Mouse (Mus musculus): ENCODE data around the gene Snn. TPM values are rescaled to one million over a fixed set of nuclear protein-coding genes. Genes with fewer than 3 reads are reported as not detected.

The Snn gene
- polyA plus RNA-seq, 1 experiment from 2014 or later = 50.4 TPM

DNA sequence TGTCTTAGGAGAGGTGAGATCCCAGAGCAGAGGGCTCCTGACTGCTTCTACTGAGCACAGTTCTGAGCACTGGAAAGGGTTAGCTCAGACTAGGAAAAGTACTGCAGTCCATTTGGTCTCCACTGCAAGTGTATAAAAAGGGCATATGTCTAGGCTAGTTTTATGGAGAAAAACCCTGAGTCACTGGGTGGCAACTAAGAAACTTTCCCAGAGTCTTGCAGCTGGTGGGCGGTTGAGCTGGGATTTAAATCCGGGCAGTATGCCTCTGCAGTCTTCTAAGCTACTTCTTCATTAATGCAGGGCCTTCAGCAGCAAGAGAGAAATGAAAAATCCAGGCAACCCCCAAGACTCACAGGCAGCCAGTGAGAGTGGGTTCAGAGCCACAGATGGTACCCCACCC, 10.5 kb upstream of the Snn start:
- Histone ChIP-seq H3K4me1 (ENCODE audit: control insufficient read depth in 2 of 2, insufficient read depth in 2 of 2, low read length in 2 of 2) (peaks cover 8 to 18% of the 10 kb centered on the region in 2 experiments), H3K9ac (ENCODE audit: low read length) (no peak overlapping the region), H3K4me2 (ENCODE audit: low read length) (no peak overlapping the region), H3K4me3 (ENCODE audit: control insufficient read depth in 1 of 2, insufficient read depth in 1 of 2, low read depth in 1 of 2, low read length in 2 of 2) (no peak overlapping the region), H3K27me3 (ENCODE audit: control insufficient read depth, insufficient read depth, low read length) (no peaks in the 10 kb centered on the region), H3K9me3 (ENCODE audit: control insufficient read depth, low read length) (no peaks in the 10 kb centered on the region), H3K27ac (replicated peaks in 1 of 2; ENCODE audit: control insufficient read depth in 1 of 2, insufficient read depth in 1 of 2, low read depth in 2 of 2, low read length in 2 of 2) (no peak overlapping the region), H3K36me3 (ENCODE audit: control insufficient read depth, insufficient read depth, low read length) (no peaks in the 10 kb centered on the region)
- ATAC-seq (ENCODE audit: insufficient number of reproducible peaks, insufficient read depth, low FRiP score, low read depth) = no peak
- 88% methylated on average over 2 of the region's 2 CpGs for WGBS

DNA sequence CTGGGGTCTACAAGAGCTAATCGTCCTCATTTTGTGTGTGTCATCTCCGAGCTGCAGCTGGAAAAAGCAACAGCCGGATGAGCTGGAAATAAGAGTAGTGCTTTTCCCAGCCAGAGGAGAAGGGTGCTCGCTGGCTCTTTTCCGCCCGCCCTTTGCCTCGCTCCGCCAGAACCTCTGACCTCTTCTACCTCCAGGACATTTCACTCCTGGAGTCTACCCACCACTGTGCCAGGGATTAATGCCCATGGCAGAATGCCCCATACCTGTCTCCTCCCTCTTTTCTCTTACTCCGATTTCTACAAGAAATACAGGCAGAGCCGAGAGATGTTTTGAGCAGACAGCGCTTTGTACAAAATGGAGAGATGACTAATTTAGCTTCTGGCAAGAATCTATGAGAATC, 9.6 kb upstream of the Snn start:
- no peaks in the 10 kb centered on the region for H3K27me3 ChIP-seq (ENCODE audit: control insufficient read depth, insufficient read depth, low read length)
- no peak overlapping the region for H3K4me2 ChIP-seq (ENCODE audit: low read length)
- WGBS = 93% methylated on average over 11 of the region's 11 CpGs
- no peak overlapping the region for H3K4me3 ChIP-seq (ENCODE audit: control insufficient read depth in 1 of 2, insufficient read depth in 1 of 2, low read depth in 1 of 2, low read length in 2 of 2)
- no peak overlapping the region for H3K9ac ChIP-seq (ENCODE audit: low read length)
- no peak overlapping the region for H3K27ac ChIP-seq (replicated peaks in 1 of 2; ENCODE audit: control insufficient read depth in 1 of 2, insufficient read depth in 1 of 2, low read depth in 2 of 2, low read length in 2 of 2)
- peaks cover 7 to 18% of the 10 kb centered on the region in 2 experiments; a peak in 3 of 4 replicates for H3K4me1 ChIP-seq (ENCODE audit: control insufficient read depth in 2 of 2, insufficient read depth in 2 of 2, low read length in 2 of 2)
- no peaks in the 10 kb centered on the region for H3K36me3 ChIP-seq (ENCODE audit: control insufficient read depth, insufficient read depth, low read length)
- no peak for ATAC-seq (ENCODE audit: insufficient number of reproducible peaks, insufficient read depth, low FRiP score, low read depth)
- H3K9me3 ChIP-seq (ENCODE audit: control insufficient read depth, low read length) = no peaks in the 10 kb centered on the region

DNA sequence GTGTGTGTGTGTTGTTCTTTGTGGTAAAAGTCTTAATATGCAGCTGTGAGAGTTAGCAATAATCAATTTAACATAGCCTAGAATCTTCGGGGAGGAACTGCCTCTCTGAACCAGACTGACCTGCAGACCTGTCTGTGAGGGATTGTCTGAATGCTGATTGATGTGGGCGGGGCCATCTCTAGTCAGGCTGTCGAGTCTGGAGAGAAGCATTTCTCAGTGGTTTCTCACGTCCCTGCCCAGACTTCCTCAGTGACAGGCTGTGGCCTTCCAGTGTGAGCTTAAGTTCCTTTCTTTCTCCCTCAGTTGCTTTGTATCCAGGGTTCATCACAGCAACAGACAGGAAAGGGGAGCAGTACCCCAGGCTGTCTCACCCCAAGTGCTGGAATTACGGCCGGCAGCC, 6.3 kb upstream of the Snn start:
- H3K9ac ChIP-seq (ENCODE audit: low read length) = no peak overlapping the region
- H3K27ac ChIP-seq (replicated peaks in 1 of 2; ENCODE audit: control insufficient read depth in 1 of 2, insufficient read depth in 1 of 2, low read depth in 2 of 2, low read length in 2 of 2) = no peak overlapping the region
- no peak for ATAC-seq (ENCODE audit: insufficient number of reproducible peaks, insufficient read depth, low FRiP score, low read depth)
- H3K36me3 ChIP-seq (ENCODE audit: control insufficient read depth, insufficient read depth, low read length) = no peaks in the 10 kb centered on the region
- no peak overlapping the region for H3K4me2 ChIP-seq (ENCODE audit: low read length)
- no peaks in the 10 kb centered on the region for H3K9me3 ChIP-seq (ENCODE audit: control insufficient read depth, low read length)
- WGBS = 70% methylated on average over 6 of the region's 6 CpGs
- H3K4me1 ChIP-seq (ENCODE audit: control insufficient read depth in 2 of 2, insufficient read depth in 2 of 2, low read length in 2 of 2) = peaks cover 0 to 7% of the 10 kb centered on the region in 2 experiments; a peak in 3 of 4 replicates
- no peaks in the 10 kb centered on the region for H3K27me3 ChIP-seq (ENCODE audit: control insufficient read depth, insufficient read depth, low read length)
- H3K4me3 ChIP-seq (ENCODE audit: control insufficient read depth in 1 of 2, insufficient read depth in 1 of 2, low read depth in 1 of 2, low read length in 2 of 2) = no peak overlapping the region

GRCm38 (mm10) chr16:11054871-11055270, 5.9 kb upstream of the Snn start:
- no peaks in the 10 kb centered on the region for H3K27me3 ChIP-seq (ENCODE audit: control insufficient read depth, insufficient read depth, low read length)
- no peak; the same call in 1 of the 2 replicates for ATAC-seq (ENCODE audit: insufficient number of reproducible peaks, insufficient read depth, low FRiP score, low read depth)
- H3K9ac ChIP-seq (ENCODE audit: low read length) = no peak overlapping the region
- H3K4me2 ChIP-seq (ENCODE audit: low read length) = no peak overlapping the region
- H3K27ac ChIP-seq (replicated peaks in 1 of 2; ENCODE audit: control insufficient read depth in 1 of 2, insufficient read depth in 1 of 2, low read depth in 2 of 2, low read length in 2 of 2) = no peak overlapping the region
- WGBS = 59% methylated on average over 6 of the region's 6 CpGs
- H3K9me3 ChIP-seq (ENCODE audit: control insufficient read depth, low read length) = no peaks in the 10 kb centered on the region
- no peaks in the 10 kb centered on the region for H3K36me3 ChIP-seq (ENCODE audit: control insufficient read depth, insufficient read depth, low read length)
- H3K4me3 ChIP-seq (ENCODE audit: control insufficient read depth in 1 of 2, insufficient read depth in 1 of 2, low read depth in 1 of 2, low read length in 2 of 2) = no peak overlapping the region
- peaks cover 0 to 7% of the 10 kb centered on the region in 2 experiments; a peak in 3 of 4 replicates for H3K4me1 ChIP-seq (ENCODE audit: control insufficient read depth in 2 of 2, insufficient read depth in 2 of 2, low read length in 2 of 2)

GRCm38 (mm10) chr16:11055916-11056315, 4.8 kb upstream of the Snn start:
- H3K4me3 ChIP-seq (ENCODE audit: control insufficient read depth in 1 of 2, insufficient read depth in 1 of 2, low read depth in 1 of 2, low read length in 2 of 2) = no peak overlapping the region

DNA sequence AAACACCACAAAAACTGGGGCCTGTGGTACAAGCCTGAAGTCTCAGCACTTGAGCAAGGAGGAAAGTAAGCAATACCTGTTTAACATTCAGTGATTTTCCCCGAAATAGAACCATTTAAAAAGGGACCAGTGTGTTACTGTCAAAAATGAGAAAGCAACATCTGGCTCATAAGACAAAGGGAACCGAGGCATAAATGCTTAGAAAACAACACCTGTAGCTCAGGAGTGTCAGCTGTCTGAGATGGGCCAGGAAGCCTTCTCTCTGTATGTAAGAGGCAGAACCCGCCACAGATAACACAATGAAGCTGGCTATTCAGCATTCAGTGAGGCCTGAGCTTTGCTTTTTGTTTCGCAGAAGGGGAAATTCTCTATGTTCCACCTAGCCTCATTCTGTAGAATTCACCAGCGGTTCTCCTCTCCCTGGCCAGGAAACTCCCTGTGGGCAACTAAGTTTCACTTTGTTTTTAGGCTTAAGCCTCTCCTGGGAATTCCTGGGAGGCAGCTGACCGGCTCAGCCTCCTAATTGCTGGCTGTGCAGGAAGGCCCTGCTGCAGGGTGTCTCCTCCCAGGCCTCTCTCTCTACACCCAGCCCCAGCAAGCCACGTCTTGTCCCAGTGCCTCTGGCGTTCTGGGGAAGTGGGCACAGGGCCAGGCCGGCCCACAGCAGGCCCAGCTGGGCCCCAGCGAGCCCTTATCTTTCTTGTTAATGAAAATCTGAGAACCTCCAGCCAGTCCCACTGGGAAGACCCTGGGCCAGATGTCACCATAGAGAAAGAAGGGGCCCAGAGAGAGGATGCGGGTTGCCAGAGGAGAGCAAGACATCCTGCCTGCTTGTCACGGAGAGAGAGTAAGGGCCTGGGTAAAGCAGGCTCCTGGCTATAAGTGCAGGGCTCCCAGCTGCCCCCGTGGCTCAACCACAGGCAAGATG, 2.3 kb downstream of the Snn start:
- no peaks in the 10 kb centered on the region for H3K9me3 ChIP-seq (ENCODE audit: control insufficient read depth, low read length)
- H3K4me2 ChIP-seq (ENCODE audit: low read length) = peak overlapping the region; percentile 44
- peak; percentile 74 for ATAC-seq (ENCODE audit: insufficient number of reproducible peaks, insufficient read depth, low FRiP score, low read depth)
- no peaks in the 10 kb centered on the region for H3K27me3 ChIP-seq (ENCODE audit: control insufficient read depth, insufficient read depth, low read length)
- H3K9ac ChIP-seq (ENCODE audit: low read length) = peak overlapping the region; percentile 59
- H3K27ac ChIP-seq (replicated peaks in 1 of 2; ENCODE audit: control insufficient read depth in 1 of 2, insufficient read depth in 1 of 2, low read depth in 2 of 2, low read length in 2 of 2) = peak overlapping the region; percentile 95 to 97
- no peak overlapping the region for H3K4me3 ChIP-seq (ENCODE audit: control insufficient read depth in 1 of 2, insufficient read depth in 1 of 2, low read depth in 1 of 2, low read length in 2 of 2)
- H3K36me3 ChIP-seq (ENCODE audit: control insufficient read depth, insufficient read depth, low read length) = no peaks in the 10 kb centered on the region
- H3K4me1 ChIP-seq (ENCODE audit: control insufficient read depth in 2 of 2, insufficient read depth in 2 of 2, low read length in 2 of 2) = peaks cover 33 to 46% of the 10 kb centered on the region in 2 experiments
- 17% methylated on average over 13 of the region's 13 CpGs for WGBS

More at GRCm38 (mm10) chr16:11055916-11056315, 4.8 kb upstream of the Snn start:
- peaks cover 0 to 7% of the 10 kb centered on the region in 2 experiments; a peak in 3 of 4 replicates for H3K4me1 ChIP-seq (ENCODE audit: control insufficient read depth in 2 of 2, insufficient read depth in 2 of 2, low read length in 2 of 2)
- WGBS = 63% methylated on average over 5 of the region's 5 CpGs
- no peak overlapping the region for H3K9ac ChIP-seq (ENCODE audit: low read length)
- no peaks in the 10 kb centered on the region for H3K9me3 ChIP-seq (ENCODE audit: control insufficient read depth, low read length)
- H3K36me3 ChIP-seq (ENCODE audit: control insufficient read depth, insufficient read depth, low read length) = no peaks in the 10 kb centered on the region
- H3K4me2 ChIP-seq (ENCODE audit: low read length) = no peak overlapping the region
- no peak overlapping the region for H3K27ac ChIP-seq (replicated peaks in 1 of 2; ENCODE audit: control insufficient read depth in 1 of 2, insufficient read depth in 1 of 2, low read depth in 2 of 2, low read length in 2 of 2)
- no peaks in the 10 kb centered on the region for H3K27me3 ChIP-seq (ENCODE audit: control insufficient read depth, insufficient read depth, low read length)
- no peak for ATAC-seq (ENCODE audit: insufficient number of reproducible peaks, insufficient read depth, low FRiP score, low read depth)

GRCm38 (mm10) chr16:11064341-11064740, 3.6 kb downstream of the Snn start:
- Histone ChIP-seq H3K9me3 (ENCODE audit: control insufficient read depth, low read length) (no peaks in the 10 kb centered on the region), H3K9ac (ENCODE audit: low read length) (no peak overlapping the region), H3K27ac (replicated peaks in 1 of 2; ENCODE audit: control insufficient read depth in 1 of 2, insufficient read depth in 1 of 2, low read depth in 2 of 2, low read length in 2 of 2) (no peak overlapping the region), H3K27me3 (ENCODE audit: control insufficient read depth, insufficient read depth, low read length) (no peaks in the 10 kb centered on the region), H3K4me1 (ENCODE audit: control insufficient read depth in 2 of 2, insufficient read depth in 2 of 2, low read length in 2 of 2) (peaks cover 42 to 59% of the 10 kb centered on the region in 2 experiments), H3K36me3 (ENCODE audit: control insufficient read depth, insufficient read depth, low read length) (no peaks in the 10 kb centered on the region), H3K4me3 (ENCODE audit: control insufficient read depth in 1 of 2, insufficient read depth in 1 of 2, low read depth in 1 of 2, low read length in 2 of 2) (no peak overlapping the region), H3K4me2 (ENCODE audit: low read length) (no peak overlapping the region)
- ATAC-seq (ENCODE audit: insufficient number of reproducible peaks, insufficient read depth, low FRiP score, low read depth) = no peak
- WGBS = 82% methylated on average over 4 of the region's 4 CpGs
